In genomic region chrX:42540756-42541053, GRCm38 (mm10) we compare ENCODE assay signal across 8 mouse cellular contexts. TPM values are rescaled to one million over a fixed set of nuclear protein-coding genes. Genes with fewer than 3 reads are reported as not detected.
DNase-seq lines count a peak whose midpoint lies in the region; ATAC-seq and TF ChIP-seq lines count a peak whose summit lies in the region.

No protein-coding gene starts in this region.

- ATAC-seq in embryonic facial prominence, embryonic 14.5 days (ENCODE audit: low read depth), result no peak
- no peak for ATAC-seq in heart, embryonic 12.5 days (ENCODE audit: insufficient number of reproducible peaks, low FRiP score)
- ATAC-seq in kidney, embryonic 15.5 days (replicated peaks; ENCODE audit: low FRiP score), result no peak
- no peak for ATAC-seq in liver, embryonic 12.5 days
- ATAC-seq in stomach, postnatal 0 days (ENCODE audit: low FRiP score, low TSS enrichment), result no peak

- H3K27ac ChIP-seq in embryonic facial prominence, embryonic 14.5 days (replicated peaks; ENCODE audit: low read depth, low read length), result peak overlapping the region; percentile 28; the same call in 1 of the 2 replicates
- H3K27ac ChIP-seq in heart, embryonic 12.5 days (ENCODE audit: poor library complexity, severe bottlenecking), result no peak overlapping the region
- no peak overlapping the region for H3K27ac ChIP-seq in kidney, embryonic 15.5 days
- no peak overlapping the region for H3K27ac ChIP-seq in liver, embryonic 12.5 days
- no peak overlapping the region for H3K27ac ChIP-seq in stomach, postnatal 0 days (replicated peaks)

- 32% methylated on average over 5 of the region's 5 CpGs for WGBS in embryonic facial prominence, embryonic 14.5 days
- 31% methylated on average over 5 of the region's 5 CpGs for WGBS in heart, embryonic 12.5 days
- 34% methylated on average over 5 of the region's 5 CpGs for WGBS in kidney, embryonic 15.5 days
- 24% methylated on average over 5 of the region's 5 CpGs for WGBS in liver, embryonic 12.5 days (ENCODE audit: insufficient replicate concordance)
- 25% methylated on average over 5 of the region's 5 CpGs for WGBS in stomach, postnatal 0 days

- H3K4me2 ChIP-seq in embryonic facial prominence, embryonic 14.5 days (ENCODE audit: low read depth, low read length), result peak overlapping the region; percentile 38
- H3K4me2 ChIP-seq in heart, embryonic 12.5 days, result no peak overlapping the region
- peak overlapping the region; percentile 44 for H3K4me2 ChIP-seq in kidney, embryonic 15.5 days
- H3K4me2 ChIP-seq in liver, embryonic 12.5 days, result peak overlapping the region; percentile 48
- peak overlapping the region; percentile 30 for H3K4me2 ChIP-seq in stomach, postnatal 0 days (replicated peaks; ENCODE audit: low read depth)

- H3K36me3 ChIP-seq in embryonic facial prominence, embryonic 14.5 days (ENCODE audit: control insufficient read depth, insufficient read depth, low read length), result no peaks in the 10 kb centered on the region
- H3K36me3 ChIP-seq in heart, embryonic 12.5 days, result no peaks in the 10 kb centered on the region
- H3K36me3 ChIP-seq in kidney, embryonic 15.5 days, result no peaks in the 10 kb centered on the region
- H3K36me3 ChIP-seq in liver, embryonic 12.5 days, result no peaks in the 10 kb centered on the region
- H3K36me3 ChIP-seq in stomach, postnatal 0 days (ENCODE audit: control insufficient read depth, insufficient read depth, low read length), result no peaks in the 10 kb centered on the region

- DNase-seq in A20 (ENCODE audit: low read depth, low spot score), result peak; percentile 73
- DNase-seq in adrenal gland, postnatal 14 days, result peak; percentile 75
- DNase-seq in embryonic facial prominence, embryonic 14.5 days (ENCODE audit: low spot score), result peak; percentile 73
- DNase-seq in neural tube, embryonic 10.5 days (ENCODE audit: extremely low spot score, low spot score), result peak; percentile 22
- peak; percentile 56 for DNase-seq in stomach, postnatal 0 days (ENCODE audit: low spot score)

- peak; percentile 82 for TF ChIP-seq CTCF in stomach, postnatal 0 days (IDR thresholded peaks at IDR 0.05; ENCODE audit: low read depth)

- peak overlapping the region; percentile 19; the same call in 1 of the 2 replicates for H3K4me3 ChIP-seq in embryonic facial prominence, embryonic 14.5 days (ENCODE audit: low read depth, low read length)
- peak overlapping the region; percentile 15; the same call in 1 of the 2 replicates for H3K4me3 ChIP-seq in heart, embryonic 12.5 days
- peak overlapping the region; percentile 23; the same call in 1 of the 2 replicates for H3K4me3 ChIP-seq in kidney, embryonic 15.5 days (replicated peaks)
- peak overlapping the region; percentile 28 for H3K4me3 ChIP-seq in liver, embryonic 12.5 days
- H3K4me3 ChIP-seq in stomach, postnatal 0 days (ENCODE audit: low read depth, low read length), result peak overlapping the region; percentile 6; the same call in 1 of the 2 replicates

- H3K9ac ChIP-seq in embryonic facial prominence, embryonic 14.5 days (ENCODE audit: low read depth, low read length), result no peak overlapping the region
- no peak overlapping the region for H3K9ac ChIP-seq in heart, embryonic 12.5 days
- no peak overlapping the region for H3K9ac ChIP-seq in kidney, embryonic 15.5 days
- no peak overlapping the region for H3K9ac ChIP-seq in liver, embryonic 12.5 days
- no peak overlapping the region for H3K9ac ChIP-seq in stomach, postnatal 0 days (ENCODE audit: low read length)

- no peak for TF ChIP-seq EP300 in stomach, postnatal 0 days (optimal IDR thresholded peaks at IDR 0.05)

- H3K4me1 ChIP-seq in embryonic facial prominence, embryonic 14.5 days (ENCODE audit: control insufficient read depth, insufficient read depth, low read length), result no peaks in the 10 kb centered on the region
- H3K4me1 ChIP-seq in heart, embryonic 12.5 days (replicated peaks), result no peaks in the 10 kb centered on the region
- H3K4me1 ChIP-seq in kidney, embryonic 15.5 days, result no peaks in the 10 kb centered on the region
- H3K4me1 ChIP-seq in liver, embryonic 12.5 days, result no peaks in the 10 kb centered on the region
- H3K4me1 ChIP-seq in stomach, postnatal 0 days (replicated peaks; ENCODE audit: control insufficient read depth, insufficient read depth), result no peaks in the 10 kb centered on the region

- H3K9me3 ChIP-seq in embryonic facial prominence, embryonic 14.5 days (ENCODE audit: control insufficient read depth, low read length), result no peaks in the 10 kb centered on the region
- no peaks in the 10 kb centered on the region for H3K9me3 ChIP-seq in heart, embryonic 12.5 days (replicated peaks)
- H3K9me3 ChIP-seq in kidney, embryonic 15.5 days (replicated peaks), result no peaks in the 10 kb centered on the region
- H3K9me3 ChIP-seq in liver, embryonic 12.5 days (replicated peaks), result no peaks in the 10 kb centered on the region
- H3K9me3 ChIP-seq in stomach, postnatal 0 days (ENCODE audit: control insufficient read depth, low read length), result no peaks in the 10 kb centered on the region

- no peaks in the 10 kb centered on the region for H3K27me3 ChIP-seq in embryonic facial prominence, embryonic 14.5 days (replicated peaks; ENCODE audit: control insufficient read depth, insufficient read depth, low read length)
- H3K27me3 ChIP-seq in heart, embryonic 12.5 days (replicated peaks), result no peaks in the 10 kb centered on the region
- no peaks in the 10 kb centered on the region for H3K27me3 ChIP-seq in kidney, embryonic 15.5 days
- H3K27me3 ChIP-seq in liver, embryonic 12.5 days (replicated peaks), result no peaks in the 10 kb centered on the region
- no peaks in the 10 kb centered on the region for H3K27me3 ChIP-seq in stomach, postnatal 0 days (ENCODE audit: control insufficient read depth, insufficient read depth, low read length)

RNA-seq across cellular contexts. Expression of gene Sh2d1a, which starts 38.5 kb away (rescaled TPM):
- 0.67 and 1.5 TPM in 2 replicates for total RNA-seq in adrenal gland, postnatal 14 days (2021)
- polyA plus RNA-seq in embryonic facial prominence, embryonic 14.5 days (2014; fragmentation: Nextera tagmentation; extraction: Ambion mirVana), result 1.1 and 1.4 TPM in 2 replicates
- not detected in 2 replicates for polyA plus RNA-seq in heart, embryonic 12.5 days (2016; fragmentation: Nextera tagmentation; extraction: Ambion mirVana)
- 0.05 and 0.06 TPM in 2 replicates for polyA plus RNA-seq in kidney, embryonic 15.5 days (2015; fragmentation: Nextera tagmentation; extraction: Ambion mirVana)
- not detected in 2 replicates for polyA plus RNA-seq in liver, embryonic 12.5 days (2016; fragmentation: Nextera tagmentation; extraction: Ambion mirVana)
- polyA plus RNA-seq in stomach, postnatal 0 days (2015; fragmentation: Nextera tagmentation; extraction: Ambion mirVana), result 0.25 and 0.38 TPM in 2 replicates

RNA-seq across cellular contexts. Expression of gene Tex13c2, which starts 51.2 kb away (rescaled TPM):
- not detected in 2 replicates for total RNA-seq in adrenal gland, postnatal 14 days (2021)
- not detected in 2 replicates for polyA plus RNA-seq in embryonic facial prominence, embryonic 14.5 days (2014; fragmentation: Nextera tagmentation; extraction: Ambion mirVana)
- polyA plus RNA-seq in heart, embryonic 12.5 days (2016; fragmentation: Nextera tagmentation; extraction: Ambion mirVana), result not detected in 2 replicates
- not detected in 2 replicates for polyA plus RNA-seq in kidney, embryonic 15.5 days (2015; fragmentation: Nextera tagmentation; extraction: Ambion mirVana)
- not detected in 2 replicates for polyA plus RNA-seq in liver, embryonic 12.5 days (2016; fragmentation: Nextera tagmentation; extraction: Ambion mirVana)
- polyA plus RNA-seq in stomach, postnatal 0 days (2015; fragmentation: Nextera tagmentation; extraction: Ambion mirVana), result not detected in 2 replicates

Comparison
In these comparisons a context has a peak if more than half of its experiments do, and no peak if none do; other contexts are left out.
1. DNase-seq: peak in every context shown above with its lines; median percentile 75 in adrenal gland, postnatal 14 days; 73 in A20; 73 in embryonic facial prominence, embryonic 14.5 days; 56 in stomach, postnatal 0 days; 22 in neural tube, embryonic 10.5 days.